Mouse (Mus musculus) frontal cortex, postnatal 25 days (tissue): ENCODE results near the gene Prickle2.

ENCODE experiments used
- DNase-seq, 2 experiments: peaks; one replicate each; pipeline ENCODE4 v3.0.0; 2022; ENCODE audit warnings: low spot score in 2 of 2

Prickle2 gene

GRCm38 (mm10) chr6:92518438-92518968, 187.5 kb downstream of the Prickle2 start:
- DNase-seq, result no peak

GRCm38 (mm10) chr6:92517002-92517401, 189.0 kb downstream of the Prickle2 start:
- no peak for DNase-seq

- no peak for DNase-seq
Observed at GRCm38 (mm10) chr6:92512001-92512400, 194.0 kb downstream of the Prickle2 start.

GRCm38 (mm10) chr6:92509712-92510111, 196.2 kb downstream of the Prickle2 start:
- no peak for DNase-seq

GRCm38 (mm10) chr6:92506276-92506675, 199.7 kb downstream of the Prickle2 start:
- DNase-seq, result no peak

- no peak for DNase-seq
Observed at GRCm38 (mm10) chr6:92499449-92499848, 206.5 kb downstream of the Prickle2 start.

GRCm38 (mm10) chr6:92498574-92498973, 207.4 kb downstream of the Prickle2 start:
- no peak for DNase-seq

- no peak for DNase-seq
Observed at GRCm38 (mm10) chr6:92497279-92497678, 208.7 kb downstream of the Prickle2 start.

GRCm38 (mm10) chr6:92495500-92495899, 210.5 kb downstream of the Prickle2 start:
- no peak for DNase-seq

- no peak for DNase-seq
Observed at GRCm38 (mm10) chr6:92481690-92481956, 224.3 kb downstream of the Prickle2 start.

- DNase-seq, result peak; percentile 58 to 66
Observed at GRCm38 (mm10) chr6:92480941-92481689, 224.8 kb downstream of the Prickle2 start.

- no peak for DNase-seq
Observed at GRCm38 (mm10) chr6:92478612-92479011, 227.3 kb downstream of the Prickle2 start.

GRCm38 (mm10) chr6:92477621-92478020, 228.3 kb downstream of the Prickle2 start:
- DNase-seq, result no peak

- DNase-seq, result no peak
Observed at GRCm38 (mm10) chr6:92469456-92469855, 236.5 kb downstream of the Prickle2 start.

- no peak for DNase-seq
Observed at GRCm38 (mm10) chr6:92468892-92469291, 237.1 kb downstream of the Prickle2 start.

- DNase-seq, result no peak
Observed at GRCm38 (mm10) chr6:92468383-92468791, 237.6 kb downstream of the Prickle2 start.

GRCm38 (mm10) chr6:92467343-92467742, 238.6 kb downstream of the Prickle2 start:
- no peak for DNase-seq

- DNase-seq, result no peak
Observed at GRCm38 (mm10) chr6:92465666-92466065, 240.3 kb downstream of the Prickle2 start.

GRCm38 (mm10) chr6:92464781-92465337, 241.1 kb downstream of the Prickle2 start:
- no peak for DNase-seq

- DNase-seq, result no peak
Observed at GRCm38 (mm10) chr6:92463768-92464167, 242.2 kb downstream of the Prickle2 start.

GRCm38 (mm10) chr6:92460750-92461149, 245.2 kb downstream of the Prickle2 start:
- DNase-seq, result no peak

GRCm38 (mm10) chr6:92458026-92458425, 247.9 kb downstream of the Prickle2 start:
- DNase-seq, result no peak

- DNase-seq, result no peak
Observed at GRCm38 (mm10) chr6:92451421-92451820, 254.5 kb downstream of the Prickle2 start.
